Mouse (Mus musculus) layer of hippocampus, adult 6 months (tissue): Measurements from ENCODE around the gene Epdr1. TPM values are rescaled to one million over a fixed set of nuclear protein-coding genes. Genes with fewer than 3 reads are reported as not detected.

Experiments
- long read RNA-seq, 2 experiments: library from polyadenylated mRNA; unstranded; transcript quantifications; one replicate each; pipeline ENCODE4 v2.0.0; 2019 to 2020
- polyA plus RNA-seq: library from polyadenylated mRNA; unstranded; fragments of <200 nt; fragmentation: Nextera tagmentation; gene quantifications from 2 replicates; pipeline ENCODE4 v1.2.3, GENCODE M21; 2021

Gene Epdr1
- polyA plus RNA-seq, result 138 and 143 TPM in 2 replicates
- long read RNA-seq, experiment 1, transcript Epdr1-201 (3 exons, 2,363 nt), result major isoform, 397 of 422 reads
- long read RNA-seq, experiment 1, partial matches to known transcripts, result 12 of 422 reads
- long read RNA-seq, experiment 1, other reads (novel, unspliced or antisense), result 13 of 422 reads
- long read RNA-seq, experiment 2, transcript Epdr1-201 (3 exons, 2,363 nt), result major isoform, 1,478 of 1,517 reads
- long read RNA-seq, experiment 2, partial matches to known transcripts, result 28 of 1,517 reads
- long read RNA-seq, experiment 2, other reads (novel, unspliced or antisense), result 5 of 1,517 reads

GRCm38 (mm10) chr13:19619216-19619927 is at the start of gene Epdr1:
Gene Epdr1, minus strand, starts transcription at chr13:19619927.

DNA sequence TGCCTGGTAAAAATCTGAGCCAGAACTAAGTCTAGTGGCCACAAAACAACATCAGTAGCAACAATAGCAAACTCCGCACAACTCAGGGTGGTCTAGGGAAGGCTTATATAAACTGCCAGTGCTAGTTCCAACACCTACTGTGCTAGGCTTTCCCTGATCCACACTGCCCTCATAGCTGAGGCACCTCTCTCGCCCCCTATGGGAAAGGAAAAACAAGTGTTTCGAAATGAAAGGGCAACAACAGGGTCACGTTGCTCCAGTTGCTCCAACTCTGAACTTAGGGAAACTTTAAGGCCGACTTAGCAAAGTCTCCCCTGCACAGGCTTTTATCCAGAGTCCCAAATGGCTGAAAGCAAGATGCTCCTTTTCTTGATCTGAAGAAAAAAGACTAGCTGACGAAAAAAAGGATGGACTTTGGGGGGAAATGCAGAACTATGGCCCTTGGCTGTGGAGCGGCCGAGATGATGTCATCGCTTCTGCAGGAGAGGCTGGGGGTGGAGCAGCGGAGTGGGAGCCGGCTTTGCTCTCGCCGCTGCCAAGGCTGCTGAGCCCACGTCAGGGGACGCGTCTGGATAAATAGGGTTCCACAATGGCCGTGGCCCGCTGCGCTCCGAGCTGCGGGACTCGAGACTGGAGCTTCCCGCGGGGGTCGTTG is 3.0 kb upstream of the Epdr1 start, which contains the start of gene Sfrp4:
Gene Sfrp4 (plus strand): TSS at position 532 of the 655 bp plus-strand sequence.

Other genes starting within 250 kb of the Epdr1 start
- gene Stard3nl, start 224.1 kb downstream of the Epdr1 start, polyA plus RNA-seq, result 143 and 155 TPM in 2 replicates
- 1.5 and 1.6 TPM in 2 replicates for gene Sfrp4, start 3.2 kb upstream of the Epdr1 start, polyA plus RNA-seq
- not detected in 2 replicates for gene Nme8, start 77.9 kb upstream of the Epdr1 start, polyA plus RNA-seq
- not detected in 2 replicates for gene Gpr141, start 204.3 kb upstream of the Epdr1 start, polyA plus RNA-seq